Mouse (Mus musculus): Measurements from ENCODE around the gene Trpv1. TPM values are rescaled to one million over a fixed set of nuclear protein-coding genes. Genes with fewer than 3 reads are reported as not detected.

Gene Trpv1
- polyA plus RNA-seq, 1 experiment from 2014 or later: 0.13 TPM

- WGBS: 18% methylated on average over 5 of the region's 5 CpGs
- H3K4me3 ChIP-seq (ENCODE audit: low read depth, low read length): no peak overlapping the region
- no peak overlapping the region for H3K27ac ChIP-seq (ENCODE audit: low read length)
- H3K9ac ChIP-seq (replicated peaks; ENCODE audit: low read depth, low read length): no peak overlapping the region
- H3K9me3 ChIP-seq (ENCODE audit: control insufficient read depth, low read depth, low read length): no peaks in the 10 kb centered on the region
- no peaks in the 10 kb centered on the region for H3K27me3 ChIP-seq (ENCODE audit: control insufficient read depth, insufficient read depth, low read length)
- no peaks in the 10 kb centered on the region for H3K4me1 ChIP-seq (ENCODE audit: control insufficient read depth, insufficient read depth, low read length)
- 0 out of 2 replicates have a peak, but pooled peaks have one; percentile 18 for ATAC-seq (ENCODE audit: insufficient number of reproducible peaks, insufficient read depth, low FRiP score, low read depth)
- H3K36me3 ChIP-seq (ENCODE audit: control insufficient read depth, insufficient read depth, low read length): no peaks in the 10 kb centered on the region
- H3K4me2 ChIP-seq (replicated peaks; ENCODE audit: low read depth, low read length): no peak overlapping the region
These were observed 11.2 kb upstream of the Trpv1 start for GRCm38 (mm10) chr11:73222846-73223245.

- Histone ChIP-seq H3K4me2 (replicated peaks; ENCODE audit: low read depth, low read length) (no peak overlapping the region), H3K4me3 (ENCODE audit: low read depth, low read length) (no peak overlapping the region), H3K27me3 (ENCODE audit: control insufficient read depth, insufficient read depth, low read length) (no peaks in the 10 kb centered on the region), H3K36me3 (ENCODE audit: control insufficient read depth, insufficient read depth, low read length) (no peaks in the 10 kb centered on the region), H3K27ac (ENCODE audit: low read length) (no peak overlapping the region), H3K9ac (replicated peaks; ENCODE audit: low read depth, low read length) (no peak overlapping the region), H3K4me1 (ENCODE audit: control insufficient read depth, insufficient read depth, low read length) (no peaks in the 10 kb centered on the region), H3K9me3 (ENCODE audit: control insufficient read depth, low read depth, low read length) (no peaks in the 10 kb centered on the region)
- no peak for ATAC-seq (ENCODE audit: insufficient number of reproducible peaks, insufficient read depth, low FRiP score, low read depth)
- 71% methylated on average over 2 of the region's 2 CpGs for WGBS
These were observed 10.1 kb upstream of the Trpv1 start for GRCm38 (mm10) chr11:73223966-73224365.

GRCm38 (mm10) chr11:73225856-73226255, 8.2 kb upstream of the Trpv1 start:
- Histone ChIP-seq H3K4me2 (replicated peaks; ENCODE audit: low read depth, low read length) (no peak overlapping the region), H3K36me3 (ENCODE audit: control insufficient read depth, insufficient read depth, low read length) (no peaks in the 10 kb centered on the region), H3K9me3 (ENCODE audit: control insufficient read depth, low read depth, low read length) (no peaks in the 10 kb centered on the region), H3K4me3 (ENCODE audit: low read depth, low read length) (no peak overlapping the region), H3K27me3 (ENCODE audit: control insufficient read depth, insufficient read depth, low read length) (no peaks in the 10 kb centered on the region), H3K9ac (replicated peaks; ENCODE audit: low read depth, low read length) (no peak overlapping the region), H3K4me1 (ENCODE audit: control insufficient read depth, insufficient read depth, low read length) (no peaks in the 10 kb centered on the region), H3K27ac (ENCODE audit: low read length) (no peak overlapping the region)
- WGBS: 85% methylated on average over 6 of the region's 6 CpGs
- no peak for ATAC-seq (ENCODE audit: insufficient number of reproducible peaks, insufficient read depth, low FRiP score, low read depth)

GRCm38 (mm10) chr11:73228881-73229280, 5.2 kb upstream of the Trpv1 start:
- H3K4me3 ChIP-seq (ENCODE audit: low read depth, low read length): no peak overlapping the region
- 66% methylated on average over 5 of the region's 5 CpGs for WGBS

GRCm38 (mm10) chr11:73230081-73230480, 4.0 kb upstream of the Trpv1 start:
- H3K4me2 ChIP-seq (replicated peaks; ENCODE audit: low read depth, low read length): no peak overlapping the region
- H3K27ac ChIP-seq (ENCODE audit: low read length): no peak overlapping the region
- H3K4me3 ChIP-seq (ENCODE audit: low read depth, low read length): no peak overlapping the region
- 88% methylated on average over 5 of the region's 5 CpGs for WGBS
- ATAC-seq (ENCODE audit: insufficient number of reproducible peaks, insufficient read depth, low FRiP score, low read depth): no peak
- H3K27me3 ChIP-seq (ENCODE audit: control insufficient read depth, insufficient read depth, low read length): no peaks in the 10 kb centered on the region
- no peaks in the 10 kb centered on the region for H3K36me3 ChIP-seq (ENCODE audit: control insufficient read depth, insufficient read depth, low read length)
- H3K9ac ChIP-seq (replicated peaks; ENCODE audit: low read depth, low read length): no peak overlapping the region
- no peaks in the 10 kb centered on the region for H3K9me3 ChIP-seq (ENCODE audit: control insufficient read depth, low read depth, low read length)
- no peaks in the 10 kb centered on the region for H3K4me1 ChIP-seq (ENCODE audit: control insufficient read depth, insufficient read depth, low read length)

More at GRCm38 (mm10) chr11:73228881-73229280, 5.2 kb upstream of the Trpv1 start:
- no peaks in the 10 kb centered on the region for H3K4me1 ChIP-seq (ENCODE audit: control insufficient read depth, insufficient read depth, low read length)
- no peak overlapping the region for H3K9ac ChIP-seq (replicated peaks; ENCODE audit: low read depth, low read length)
- no peaks in the 10 kb centered on the region for H3K9me3 ChIP-seq (ENCODE audit: control insufficient read depth, low read depth, low read length)
- H3K4me2 ChIP-seq (replicated peaks; ENCODE audit: low read depth, low read length): no peak overlapping the region
- H3K27me3 ChIP-seq (ENCODE audit: control insufficient read depth, insufficient read depth, low read length): no peaks in the 10 kb centered on the region
- H3K36me3 ChIP-seq (ENCODE audit: control insufficient read depth, insufficient read depth, low read length): no peaks in the 10 kb centered on the region
- H3K27ac ChIP-seq (ENCODE audit: low read length): no peak overlapping the region
- ATAC-seq (ENCODE audit: insufficient number of reproducible peaks, insufficient read depth, low FRiP score, low read depth): no peak

GRCm38 (mm10) chr11:73232513-73232912, 1.6 kb upstream of the Trpv1 start:
- no peaks in the 10 kb centered on the region for H3K9me3 ChIP-seq (ENCODE audit: control insufficient read depth, low read depth, low read length)
- H3K36me3 ChIP-seq (ENCODE audit: control insufficient read depth, insufficient read depth, low read length): no peaks in the 10 kb centered on the region
- H3K4me3 ChIP-seq (ENCODE audit: low read depth, low read length): no peak overlapping the region
- WGBS: 55% methylated on average over 2 of the region's 2 CpGs
- ATAC-seq (ENCODE audit: insufficient number of reproducible peaks, insufficient read depth, low FRiP score, low read depth): no peak
- H3K9ac ChIP-seq (replicated peaks; ENCODE audit: low read depth, low read length): no peak overlapping the region
- H3K27ac ChIP-seq (ENCODE audit: low read length): no peak overlapping the region
- H3K27me3 ChIP-seq (ENCODE audit: control insufficient read depth, insufficient read depth, low read length): no peaks in the 10 kb centered on the region
- H3K4me2 ChIP-seq (replicated peaks; ENCODE audit: low read depth, low read length): no peak overlapping the region
- H3K4me1 ChIP-seq (ENCODE audit: control insufficient read depth, insufficient read depth, low read length): peaks cover 13% of the 10 kb centered on the region

- no peaks in the 10 kb centered on the region for H3K36me3 ChIP-seq (ENCODE audit: control insufficient read depth, insufficient read depth, low read length)
- H3K9me3 ChIP-seq (ENCODE audit: control insufficient read depth, low read depth, low read length): no peaks in the 10 kb centered on the region
- H3K4me3 ChIP-seq (ENCODE audit: low read depth, low read length): no peak overlapping the region
- WGBS: 19% methylated on average over 5 of the region's 5 CpGs
- H3K27me3 ChIP-seq (ENCODE audit: control insufficient read depth, insufficient read depth, low read length): no peaks in the 10 kb centered on the region
- no peak overlapping the region for H3K9ac ChIP-seq (replicated peaks; ENCODE audit: low read depth, low read length)
- ATAC-seq (ENCODE audit: insufficient number of reproducible peaks, insufficient read depth, low FRiP score, low read depth): peak; percentile 57; the same call in 1 of the 2 replicates
- H3K27ac ChIP-seq (ENCODE audit: low read length): peak overlapping the region; percentile 89
- H3K4me1 ChIP-seq (ENCODE audit: control insufficient read depth, insufficient read depth, low read length): peaks cover 13% of the 10 kb centered on the region
- no peak overlapping the region for H3K4me2 ChIP-seq (replicated peaks; ENCODE audit: low read depth, low read length)
These were observed 2.1 kb downstream of the Trpv1 start for GRCm38 (mm10) chr11:73235990-73236701.

- peak overlapping the region; percentile 53; the same call in 1 of the 2 replicates for H3K27ac ChIP-seq (ENCODE audit: low read length)
- H3K27me3 ChIP-seq (ENCODE audit: control insufficient read depth, insufficient read depth, low read length): no peaks in the 10 kb centered on the region
- H3K9ac ChIP-seq (replicated peaks; ENCODE audit: low read depth, low read length): no peak overlapping the region
- no peak overlapping the region for H3K4me3 ChIP-seq (ENCODE audit: low read depth, low read length)
- WGBS: 57% methylated on average over 3 of the region's 3 CpGs
- ATAC-seq (ENCODE audit: insufficient number of reproducible peaks, insufficient read depth, low FRiP score, low read depth): no peak
- H3K36me3 ChIP-seq (ENCODE audit: control insufficient read depth, insufficient read depth, low read length): no peaks in the 10 kb centered on the region
- no peak overlapping the region for H3K4me2 ChIP-seq (replicated peaks; ENCODE audit: low read depth, low read length)
- no peaks in the 10 kb centered on the region for H3K9me3 ChIP-seq (ENCODE audit: control insufficient read depth, low read depth, low read length)
- peaks cover 13% of the 10 kb centered on the region for H3K4me1 ChIP-seq (ENCODE audit: control insufficient read depth, insufficient read depth, low read length)
These were observed 2.6 kb downstream of the Trpv1 start for GRCm38 (mm10) chr11:73236731-73237130.

GRCm38 (mm10) chr11:73242199-73242598, 8.1 kb downstream of the Trpv1 start:
- no peak for ATAC-seq (ENCODE audit: insufficient number of reproducible peaks, insufficient read depth, low FRiP score, low read depth)
- H3K27me3 ChIP-seq (ENCODE audit: control insufficient read depth, insufficient read depth, low read length): no peaks in the 10 kb centered on the region
- WGBS: 78% methylated on average over 6 of the region's 6 CpGs
- no peak overlapping the region for H3K4me2 ChIP-seq (replicated peaks; ENCODE audit: low read depth, low read length)
- H3K9ac ChIP-seq (replicated peaks; ENCODE audit: low read depth, low read length): no peak overlapping the region
- H3K4me3 ChIP-seq (ENCODE audit: low read depth, low read length): no peak overlapping the region
- no peaks in the 10 kb centered on the region for H3K9me3 ChIP-seq (ENCODE audit: control insufficient read depth, low read depth, low read length)
- H3K36me3 ChIP-seq (ENCODE audit: control insufficient read depth, insufficient read depth, low read length): no peaks in the 10 kb centered on the region
- H3K27ac ChIP-seq (ENCODE audit: low read length): no peak overlapping the region
- H3K4me1 ChIP-seq (ENCODE audit: control insufficient read depth, insufficient read depth, low read length): peaks cover 1% of the 10 kb centered on the region; the same call in 1 of the 2 replicates
